Mouse (Mus musculus) hindbrain, embryonic 10.5 days (tissue): ENCODE results near the gene Speer4f1. TPM values are rescaled to one million over a fixed set of nuclear protein-coding genes. Genes with fewer than 3 reads are reported as not detected.

ENCODE experiments used
- DNase-seq: peaks from one replicate; pipeline ENCODE4 v3.0.0-alpha.2; 2017; ENCODE audit warnings: low spot score
- H3K27ac ChIP-seq: fragments of 300-500 bp; sonication (generic); 2 replicates; pipeline ENCODE4 v1.5.1; 2016; ENCODE audit warnings: mild to moderate bottlenecking, moderate library complexity
- H3K27me3 ChIP-seq: fragments of 300-500 bp; sonication (generic); 2 replicates; pipeline ENCODE4 v1.6.1; 2016; ENCODE audit warnings: mild to moderate bottlenecking; ENCODE audit not compliant: poor library complexity, insufficient read depth, severe bottlenecking
- H3K36me3 ChIP-seq: fragments of 300-500 bp; sonication (generic); 2 replicates; pipeline ENCODE4 v1.6.1; 2016; ENCODE audit warnings: mild to moderate bottlenecking, moderate library complexity
- H3K4me1 ChIP-seq: fragments of 300-500 bp; sonication (generic); replicated peaks from 2 replicates; pipeline ENCODE4 v1.6.1; 2016; ENCODE audit warnings: mild to moderate bottlenecking
- H3K4me3 ChIP-seq: fragments of 300-500 bp; sonication (generic); 2 replicates; pipeline ENCODE4 v1.5.1; 2016; ENCODE audit warnings: mild to moderate bottlenecking, moderate library complexity
- H3K9me3 ChIP-seq: fragments of 300-500 bp; sonication (generic); 2 replicates; pipeline ENCODE4 v1.6.1; 2016; ENCODE audit warnings: mild to moderate bottlenecking, moderate library complexity
- WGBS: fragments of 180-500 bp; shearing (Covaris S2); methylation state at CpG from one replicate; pipeline ENCODE4 v1.1.7; 2016; 5-methylcytosine and 5-hydroxymethylcytosine counted together
- polyA plus RNA-seq: library from polyadenylated mRNA; unstranded; fragments of >200 nt; fragmentation: Nextera tagmentation; extraction: Ambion mirVana; gene quantifications from 2 replicates; pipeline ENCODE4 v1.2.1, GENCODE M21; 2016

Speer4f1 gene
- polyA plus RNA-seq, 1 experiment from 2014 or later = not detected

- Histone ChIP-seq H3K9me3 (no peaks in the 10 kb centered on the region), H3K27me3 (no peaks in the 10 kb centered on the region), H3K27ac (no peak overlapping the region), H3K36me3 (no peaks in the 10 kb centered on the region), H3K4me3 (no peak overlapping the region), H3K4me1 (peaks cover 5% of the 10 kb centered on the region; the same call in 1 of the 2 replicates)
- no peak for DNase-seq
- WGBS = 64% methylated on average over 1 of the region's 1 CpGs
Measured at GRCm38 (mm10) chr5:17499873-17500329, 24.0 kb downstream of the Speer4f1 start.

GRCm38 (mm10) chr5:17500866-17501265 is 25.0 kb downstream of the Speer4f1 start:
- Histone ChIP-seq H3K36me3 (no peaks in the 10 kb centered on the region), H3K27me3 (no peaks in the 10 kb centered on the region), H3K4me1 (peaks cover 5% of the 10 kb centered on the region; the same call in 1 of the 2 replicates), H3K27ac (no peak overlapping the region), H3K9me3 (no peaks in the 10 kb centered on the region), H3K4me3 (no peak overlapping the region)
- no peak for DNase-seq
- 61% methylated on average over 1 of the region's 1 CpGs for WGBS

GRCm38 (mm10) chr5:17505540-17505939 is 29.6 kb downstream of the Speer4f1 start:
- Histone ChIP-seq H3K4me1 (no peaks in the 10 kb centered on the region), H3K27me3 (no peaks in the 10 kb centered on the region), H3K9me3 (no peaks in the 10 kb centered on the region), H3K4me3 (no peak overlapping the region), H3K36me3 (no peaks in the 10 kb centered on the region), H3K27ac (no peak overlapping the region)
- no peak for DNase-seq

- H3K4me1 ChIP-seq = no peaks in the 10 kb centered on the region
- H3K4me3 ChIP-seq = no peak overlapping the region
- H3K27me3 ChIP-seq = no peaks in the 10 kb centered on the region
- DNase-seq = no peak
- no peak overlapping the region for H3K27ac ChIP-seq
- no peaks in the 10 kb centered on the region for H3K9me3 ChIP-seq
- H3K36me3 ChIP-seq = no peaks in the 10 kb centered on the region
- WGBS = 77% methylated on average over 3 of the region's 3 CpGs
Measured at GRCm38 (mm10) chr5:17508038-17508437, 32.1 kb downstream of the Speer4f1 start.

Other genes starting within 250 kb of the Speer4f1 start
- gene Speer4f2, start 102.9 kb upstream of the Speer4f1 start, polyA plus RNA-seq = not detected in 2 replicates
- 12.9 and 16.4 TPM in 2 replicates for gene Sema3c, start 98.2 kb downstream of the Speer4f1 start, polyA plus RNA-seq